Mouse (Mus musculus) adrenal gland, adult (tissue): ENCODE measurements at regions not wholly inside any gene's neighbourhood (a gene's known extent, or its start where the extent isn't known, plus 50 kb on each side); places are given as distances from the start of the nearest gene placed in this dataset.

Source experiments
- DNase-seq, 2 experiments: peaks; one replicate each; pipeline ENCODE4 v3.0.0; 2022 to 2023; ENCODE audit warnings: low spot score in 1 of 2; ENCODE audit not compliant: inconsistent age in 2 of 2

- DNase-seq: no peak
Observed at GRCm38 (mm10) chr9:62220451-62220850, 61.6 kb downstream of the Spesp1 start.

- no peak for DNase-seq
Observed at GRCm38 (mm10) chr9:62215151-62215859, 66.7 kb downstream of the Spesp1 start.

GRCm38 (mm10) chr9:62214546-62214945, 67.5 kb downstream of the Spesp1 start:
- DNase-seq: no peak

- no peak for DNase-seq
Observed at GRCm38 (mm10) chr9:62212615-62213014, 69.4 kb downstream of the Spesp1 start.

GRCm38 (mm10) chr9:62210815-62211214, 71.2 kb downstream of the Spesp1 start:
- DNase-seq: no peak

- peak; percentile 37 to 70 for DNase-seq
Observed at GRCm38 (mm10) chr9:62208436-62208835, 73.6 kb downstream of the Spesp1 start.

GRCm38 (mm10) chr9:62205264-62205663, 76.7 kb downstream of the Spesp1 start:
- no peak for DNase-seq

- DNase-seq: no peak
Observed at GRCm38 (mm10) chr9:62203556-62203955, 78.5 kb downstream of the Spesp1 start.

GRCm38 (mm10) chr9:62202331-62202730, 79.7 kb downstream of the Spesp1 start:
- DNase-seq: no peak

- no peak for DNase-seq
Observed at GRCm38 (mm10) chr9:62197486-62197885, 75.0 kb upstream of the Glce start.

- DNase-seq: no peak
Observed at GRCm38 (mm10) chr9:62192424-62192892, 70.0 kb upstream of the Glce start.

GRCm38 (mm10) chr9:62190474-62190873, 68.0 kb upstream of the Glce start:
- DNase-seq: no peak

- peak in 1 of 2 experiments; percentile 31 for DNase-seq
Observed at GRCm38 (mm10) chr9:62188835-62189234, 66.4 kb upstream of the Glce start.

GRCm38 (mm10) chr9:62188379-62188778, 65.9 kb upstream of the Glce start:
- no peak for DNase-seq

GRCm38 (mm10) chr9:62186886-62187285, 64.4 kb upstream of the Glce start:
- DNase-seq: peak; percentile 77 to 82

- peak; percentile 73 to 81 for DNase-seq
Observed at GRCm38 (mm10) chr9:62185516-62186280, 63.2 kb upstream of the Glce start.

GRCm38 (mm10) chr9:62181182-62181830, 58.9 kb upstream of the Glce start:
- DNase-seq: peak in 1 of 2 experiments; percentile 27

GRCm38 (mm10) chr9:62180456-62181181, 58.2 kb upstream of the Glce start:
- peak in 1 of 2 experiments; percentile 49 for DNase-seq

GRCm38 (mm10) chr9:62174651-62175050, 52.2 kb upstream of the Glce start:
- DNase-seq: no peak
